In the genomic region with DNA sequence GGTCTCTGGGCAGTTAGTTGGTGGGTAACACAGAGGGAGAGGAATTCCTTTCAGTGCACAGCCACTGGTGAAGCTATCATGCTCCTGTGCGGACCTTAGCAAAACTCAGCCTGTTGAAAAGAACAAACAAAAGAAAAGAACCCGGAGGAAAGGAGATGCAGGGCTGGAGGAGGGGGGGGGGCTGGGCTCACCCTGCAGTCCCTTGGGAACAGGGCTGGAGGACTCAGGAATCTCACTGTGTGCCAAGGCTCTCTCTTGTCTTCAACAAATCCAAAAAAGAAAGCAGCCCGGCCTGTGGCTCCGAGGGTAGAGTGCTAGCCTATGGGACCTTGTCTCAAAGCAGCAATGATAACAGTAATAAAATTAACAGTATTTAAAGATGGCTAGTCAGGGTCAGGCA, we compare ENCODE assay signal across 18 mouse cellular contexts. TPM values are rescaled to one million over a fixed set of nuclear protein-coding genes. Genes with fewer than 3 reads are reported as not detected.
A peak's percentile ranks its signal among the peaks of the same experiment; 100 is the strongest.
DNase-seq lines count a peak whose midpoint lies in the region; ATAC-seq and TF ChIP-seq lines count a peak whose summit lies in the region.
"Had no signal": no experiment of that assay in that cellular context is flagged by ENCODE, and none has a peak within 500 bp of the region (broad histone marks: within the 10 kb centered on the region; RNA-seq: fewer than 3 reads in every experiment).

No protein-coding gene starts in this region.

- no peak for TF ChIP-seq CTCF in gastrocnemius, adult 2 months (IDR thresholded peaks at IDR 0.05)
- no peak for TF ChIP-seq CTCF in stomach, postnatal 0 days (IDR thresholded peaks at IDR 0.05; ENCODE audit: low read depth)

- no peak for TF ChIP-seq EP300 in stomach, postnatal 0 days (optimal IDR thresholded peaks at IDR 0.05)

- ATAC-seq in midbrain, embryonic 12.5 days (ENCODE audit: low FRiP score, low read depth), result no peak
- ATAC-seq in midbrain, embryonic 11.5 days (ENCODE audit: low FRiP score), result no peak
- no peak for ATAC-seq in hindbrain, embryonic 13.5 days (ENCODE audit: low FRiP score)
- no peak for ATAC-seq in stomach, postnatal 0 days (ENCODE audit: low FRiP score, low TSS enrichment)

- intact Hi-C loops in gastrocnemius, adult 2 months (cut with DNase I), result no loop called here

- DNase-seq in gastrocnemius, adult 2 months, result no peak
- no peak for DNase-seq in gastrocnemius, postnatal 10 days
- no peak for DNase-seq in midbrain, embryonic 11.5 days (ENCODE audit: low spot score, missing footprints)
- no peak for DNase-seq in stomach, postnatal 0 days (ENCODE audit: low spot score)
- no peak for DNase-seq in thymus, postnatal 36 days
- DNase-seq in testis, postnatal 10 days (ENCODE audit: low spot score), result no peak
- DNase-seq: adrenal gland, adult 8-10 months; cerebellum, adult 9-10 months; lung, postnatal 36 days; thymus, postnatal 25 days had no signal

- H3K4me2 ChIP-seq in midbrain, embryonic 12.5 days (replicated peaks), result no peak overlapping the region
- H3K4me2 ChIP-seq in midbrain, embryonic 11.5 days, result no peak overlapping the region
- no peak overlapping the region for H3K4me2 ChIP-seq in hindbrain, embryonic 13.5 days
- H3K4me2 ChIP-seq in stomach, postnatal 0 days (replicated peaks; ENCODE audit: low read depth), result no peak overlapping the region
- H3K4me2 ChIP-seq: heart, embryonic 15.5 days; kidney, embryonic 15.5 days; limb, embryonic 13.5 days; liver, embryonic 15.5 days had no signal

- no peaks in the 10 kb centered on the region for H3K36me3 ChIP-seq in midbrain, embryonic 12.5 days
- H3K36me3 ChIP-seq in midbrain, embryonic 11.5 days (ENCODE audit: control insufficient read depth, insufficient read depth, low read length), result no peaks in the 10 kb centered on the region
- H3K36me3 ChIP-seq in hindbrain, embryonic 13.5 days, result no peaks in the 10 kb centered on the region
- H3K36me3 ChIP-seq in stomach, postnatal 0 days (ENCODE audit: control insufficient read depth, insufficient read depth, low read length), result no peaks in the 10 kb centered on the region
- H3K36me3 ChIP-seq: heart, embryonic 15.5 days; kidney, embryonic 15.5 days; limb, embryonic 13.5 days; liver, embryonic 15.5 days had no signal

- H3K27ac ChIP-seq in gastrocnemius, adult 2 months, result peak overlapping the region; percentile 8; the same call in 1 of the 2 replicates
- peak overlapping the region; percentile 30; the same call in 1 of the 2 replicates for H3K27ac ChIP-seq in midbrain, embryonic 12.5 days (replicated peaks)
- H3K27ac ChIP-seq in midbrain, embryonic 11.5 days (ENCODE audit: low read depth, low read length), result no peak overlapping the region
- H3K27ac ChIP-seq in hindbrain, embryonic 13.5 days, result peak overlapping the region; percentile 62
- 0 out of 2 replicates have a peak overlapping the region, but pooled peaks have one; percentile 30 for H3K27ac ChIP-seq in stomach, postnatal 0 days (replicated peaks)
- H3K27ac ChIP-seq: heart, embryonic 15.5 days; kidney, embryonic 15.5 days; limb, embryonic 13.5 days; liver, embryonic 15.5 days had no signal

- no peaks in the 10 kb centered on the region for H3K27me3 ChIP-seq in midbrain, embryonic 12.5 days
- no peaks in the 10 kb centered on the region for H3K27me3 ChIP-seq in midbrain, embryonic 11.5 days (ENCODE audit: control insufficient read depth, insufficient read depth, low read length)
- no peaks in the 10 kb centered on the region for H3K27me3 ChIP-seq in hindbrain, embryonic 13.5 days
- no peaks in the 10 kb centered on the region for H3K27me3 ChIP-seq in stomach, postnatal 0 days (ENCODE audit: control insufficient read depth, insufficient read depth, low read length)
- H3K27me3 ChIP-seq: heart, embryonic 15.5 days; kidney, embryonic 15.5 days; limb, embryonic 13.5 days; liver, embryonic 15.5 days had no signal

- no peak overlapping the region for H3K9ac ChIP-seq in midbrain, embryonic 12.5 days (replicated peaks)
- no peak overlapping the region for H3K9ac ChIP-seq in midbrain, embryonic 11.5 days (ENCODE audit: low read length)
- no peak overlapping the region for H3K9ac ChIP-seq in hindbrain, embryonic 13.5 days
- 0 out of 2 replicates have a peak overlapping the region, but pooled peaks have one; percentile 4 for H3K9ac ChIP-seq in stomach, postnatal 0 days (ENCODE audit: low read length)
- H3K9ac ChIP-seq: heart, embryonic 15.5 days; kidney, embryonic 15.5 days; limb, embryonic 13.5 days; liver, embryonic 15.5 days had no signal

- peaks cover 14% of the 10 kb centered on the region for H3K4me1 ChIP-seq in midbrain, embryonic 12.5 days
- peaks cover 8% of the 10 kb centered on the region for H3K4me1 ChIP-seq in midbrain, embryonic 11.5 days (ENCODE audit: control insufficient read depth, insufficient read depth, low read length)
- H3K4me1 ChIP-seq in hindbrain, embryonic 13.5 days (replicated peaks), result peaks cover 14% of the 10 kb centered on the region
- peaks cover 4% of the 10 kb centered on the region; the same call in 1 of the 2 replicates for H3K4me1 ChIP-seq in stomach, postnatal 0 days (replicated peaks; ENCODE audit: control insufficient read depth, insufficient read depth)

- no peak overlapping the region for H3K4me3 ChIP-seq in gastrocnemius, adult 2 months
- no peak overlapping the region for H3K4me3 ChIP-seq in midbrain, embryonic 12.5 days
- H3K4me3 ChIP-seq in midbrain, embryonic 11.5 days (ENCODE audit: low read depth, low read length), result no peak overlapping the region
- no peak overlapping the region for H3K4me3 ChIP-seq in hindbrain, embryonic 13.5 days
- no peak overlapping the region for H3K4me3 ChIP-seq in stomach, postnatal 0 days (ENCODE audit: low read depth, low read length)
- H3K4me3 ChIP-seq: heart, embryonic 15.5 days; kidney, embryonic 15.5 days; limb, embryonic 13.5 days; liver, embryonic 15.5 days had no signal

- 41% methylated on average over 4 of the region's 4 CpGs for WGBS in midbrain, embryonic 12.5 days
- 53% methylated on average over 4 of the region's 4 CpGs for WGBS in midbrain, embryonic 11.5 days
- 33% methylated on average over 4 of the region's 4 CpGs for WGBS in hindbrain, embryonic 13.5 days
- 40% methylated on average over 4 of the region's 4 CpGs for WGBS in stomach, postnatal 0 days

- H3K9me3 ChIP-seq in midbrain, embryonic 12.5 days, result no peaks in the 10 kb centered on the region
- no peaks in the 10 kb centered on the region; the same call in 1 of the 2 replicates for H3K9me3 ChIP-seq in midbrain, embryonic 11.5 days (ENCODE audit: control insufficient read depth, low read length)
- H3K9me3 ChIP-seq in hindbrain, embryonic 13.5 days, result no peaks in the 10 kb centered on the region
- no peaks in the 10 kb centered on the region for H3K9me3 ChIP-seq in stomach, postnatal 0 days (ENCODE audit: control insufficient read depth, low read length)
- H3K9me3 ChIP-seq: heart, embryonic 15.5 days; kidney, embryonic 15.5 days; limb, embryonic 13.5 days; liver, embryonic 15.5 days had no signal

RNA-seq across cellular contexts. Expression of a gene that starts 3.5 kb away (rescaled TPM):
- total RNA-seq in gastrocnemius, adult 2 months (2021), result 10 to 100 TPM in 1 of 2 experiments, 1 to 10 TPM in 1; 9.3 to 22.5 TPM
- 10 to 100 TPM; 22.5 to 23.4 TPM for total RNA-seq in gastrocnemius, postnatal 10 days (2021)
- 82.7 and 93.7 TPM in 2 replicates for polyA plus RNA-seq in midbrain, embryonic 12.5 days (2016; fragmentation: Nextera tagmentation; extraction: Ambion mirVana)
- 103 and 108 TPM in 2 replicates for polyA plus RNA-seq in midbrain, embryonic 11.5 days (2014; fragmentation: Nextera tagmentation; extraction: Ambion mirVana)
- 103 and 105 TPM in 2 replicates for polyA plus RNA-seq in hindbrain, embryonic 13.5 days (2015; fragmentation: Nextera tagmentation; extraction: Ambion mirVana)
- 23.3 and 25.2 TPM in 2 replicates for polyA plus RNA-seq in stomach, postnatal 0 days (2015; fragmentation: Nextera tagmentation; extraction: Ambion mirVana)

RNA-seq across cellular contexts. Expression of a gene that starts 9.4 kb away (rescaled TPM):
- 10 to 100 TPM; 61.7 to 65.6 TPM for total RNA-seq in gastrocnemius, adult 2 months (2021)
- total RNA-seq in gastrocnemius, postnatal 10 days (2021), result 10 to 100 TPM; 82.3 to 83.0 TPM
- polyA plus RNA-seq in midbrain, embryonic 12.5 days (2016; fragmentation: Nextera tagmentation; extraction: Ambion mirVana), result 255 and 263 TPM in 2 replicates
- polyA plus RNA-seq in midbrain, embryonic 11.5 days (2014; fragmentation: Nextera tagmentation; extraction: Ambion mirVana), result 305 and 326 TPM in 2 replicates
- polyA plus RNA-seq in hindbrain, embryonic 13.5 days (2015; fragmentation: Nextera tagmentation; extraction: Ambion mirVana), result 191 and 193 TPM in 2 replicates
- polyA plus RNA-seq in stomach, postnatal 0 days (2015; fragmentation: Nextera tagmentation; extraction: Ambion mirVana), result 141 and 147 TPM in 2 replicates

RNA-seq across cellular contexts. Expression of a gene that starts 31.4 kb away (rescaled TPM):
- total RNA-seq in gastrocnemius, adult 2 months (2021), result under 1 TPM in 1 of 2 experiments, not detected in 1; 0.28 TPM
- total RNA-seq in gastrocnemius, postnatal 10 days (2021), result not detected
- 0.17 TPM in 1 of 2 replicates, not detected in the other for polyA plus RNA-seq in midbrain, embryonic 12.5 days (2016; fragmentation: Nextera tagmentation; extraction: Ambion mirVana)
- polyA plus RNA-seq in midbrain, embryonic 11.5 days (2014; fragmentation: Nextera tagmentation; extraction: Ambion mirVana), result 0.10 and 0.11 TPM in 2 replicates
- 0.12 and 0.14 TPM in 2 replicates for polyA plus RNA-seq in hindbrain, embryonic 13.5 days (2015; fragmentation: Nextera tagmentation; extraction: Ambion mirVana)
- polyA plus RNA-seq in stomach, postnatal 0 days (2015; fragmentation: Nextera tagmentation; extraction: Ambion mirVana), result 0.30 and 0.33 TPM in 2 replicates
- total RNA-seq: left cerebral cortex, adult 18-20 months had no signal
- polyA plus RNA-seq: limb, embryonic 13.5 days had no signal

RNA-seq across cellular contexts. Expression of a gene that starts 35.1 kb away (rescaled TPM):
- total RNA-seq in gastrocnemius, adult 2 months (2021), result 10 to 100 TPM; 35.5 to 54.5 TPM
- 100 to 1,000 TPM in 1 of 2 experiments, 10 to 100 TPM in 1; 79.2 to 130 TPM for total RNA-seq in gastrocnemius, postnatal 10 days (2021)
- polyA plus RNA-seq in midbrain, embryonic 12.5 days (2016; fragmentation: Nextera tagmentation; extraction: Ambion mirVana), result 206 and 213 TPM in 2 replicates
- polyA plus RNA-seq in midbrain, embryonic 11.5 days (2014; fragmentation: Nextera tagmentation; extraction: Ambion mirVana), result 119 and 138 TPM in 2 replicates
- polyA plus RNA-seq in hindbrain, embryonic 13.5 days (2015; fragmentation: Nextera tagmentation; extraction: Ambion mirVana), result 79.2 and 94.3 TPM in 2 replicates
- 78.3 and 108 TPM in 2 replicates for polyA plus RNA-seq in stomach, postnatal 0 days (2015; fragmentation: Nextera tagmentation; extraction: Ambion mirVana)

RNA-seq across cellular contexts. Expression of a gene that starts 39.6 kb away (rescaled TPM):
- total RNA-seq in gastrocnemius, adult 2 months (2021), result not detected
- total RNA-seq in gastrocnemius, postnatal 10 days (2021), result not detected
- 0.04 TPM in 1 of 2 replicates, not detected in the other for polyA plus RNA-seq in midbrain, embryonic 12.5 days (2016; fragmentation: Nextera tagmentation; extraction: Ambion mirVana)
- 0.04 TPM in 1 of 2 replicates, not detected in the other for polyA plus RNA-seq in midbrain, embryonic 11.5 days (2014; fragmentation: Nextera tagmentation; extraction: Ambion mirVana)
- 0.04 and 0.09 TPM in 2 replicates for polyA plus RNA-seq in hindbrain, embryonic 13.5 days (2015; fragmentation: Nextera tagmentation; extraction: Ambion mirVana)
- 0.05 TPM in 1 of 2 replicates, not detected in the other for polyA plus RNA-seq in stomach, postnatal 0 days (2015; fragmentation: Nextera tagmentation; extraction: Ambion mirVana)
- polyA plus RNA-seq: limb, embryonic 13.5 days; stomach, embryonic 16.5 days had no signal
